Mouse (Mus musculus) Patski (cell line): ENCODE measurements around the gene Sh3bgrl2. TPM values are rescaled to one million over a fixed set of nuclear protein-coding genes. Genes with fewer than 3 reads are reported as not detected.

ENCODE experiments used
- ATAC-seq: fragments of 100-300 bp; one replicate; pipeline ENCODE4 v1.8.0; 2021
- CTCF ChIA-PET: fragments of 350-600 bp; sonication (Branson Sonifier 250); formaldehyde crosslinking; loops from one replicate; lab custom pipeline; 2022; ENCODE audit warnings: inconsistent platforms; lab: Charles Lee
- POLR2A ChIA-PET: fragments of 350-600 bp; sonication (Branson Sonifier 250); formaldehyde crosslinking; loops from one replicate; lab custom pipeline; 2022; ENCODE audit warnings: antibody characterized with exemption, inconsistent platforms; lab: Charles Lee
- DNase-seq: peaks from one replicate; pipeline ENCODE4 v3.0.0-alpha.2; 2011; ENCODE audit warnings: low read depth, low spot score
- H3K27me3 ChIP-seq: fragments of 371-371 bp; one replicate; pipeline ENCODE4 v1.5.1; 2021
- CTCF ChIP-seq: fragments of 100-300 bp; IDR thresholded peaks from one replicate; pipeline ENCODE4 v1.5.1; 2021
- in situ Hi-C: fragments of 300-500 bp; cut with MboI; formaldehyde crosslinking; loops from 3 replicates; pipeline ENCODE4 v1.11.1; 2018; ENCODE audit warnings: low pct_unique_long_range_greater_than_20kb, mixed read lengths
- polyA plus RNA-seq: library from polyadenylated mRNA; unstranded; gene quantifications from one replicate; pipeline ENCODE4 v1.2.3, GENCODE M21; 2021

The Sh3bgrl2 gene
- polyA plus RNA-seq, 1 experiment from 2014 or later, result 5.2 TPM

DNA sequence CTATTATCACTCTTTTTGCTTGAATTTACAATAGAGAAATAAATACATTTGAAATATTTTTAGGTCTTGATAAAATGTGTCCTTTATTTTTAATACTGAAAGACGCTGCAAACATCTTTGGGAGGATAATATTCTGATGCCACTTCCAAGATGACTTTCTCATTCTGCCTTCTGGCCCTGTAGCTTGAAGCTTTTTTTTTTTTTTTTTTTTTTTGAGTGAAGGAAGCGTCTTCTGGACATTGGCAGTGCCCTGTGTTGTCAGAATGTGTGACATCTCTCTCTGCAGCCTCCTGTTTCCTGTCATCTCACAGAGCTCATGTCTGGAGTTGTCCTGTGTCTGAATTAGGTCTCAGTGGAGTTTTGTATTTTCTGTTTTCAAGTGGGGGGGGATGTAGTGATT lies 55.0 kb downstream of the Sh3bgrl2 start:
- DNase-seq (no peak), ATAC-seq (no peak)
- in situ Hi-C loops, result no loop called here
- no peaks in the 10 kb centered on the region for H3K27me3 ChIP-seq
- CTCF ChIA-PET, result interaction anchor here (1.3 kb wide), 2 partner anchors 15 to 22 kb away, joined by 3 read pairs; no protein-coding TSS in a partner anchor
- no peak for TF ChIP-seq CTCF
- POLR2A ChIA-PET, result no interaction called here

DNA sequence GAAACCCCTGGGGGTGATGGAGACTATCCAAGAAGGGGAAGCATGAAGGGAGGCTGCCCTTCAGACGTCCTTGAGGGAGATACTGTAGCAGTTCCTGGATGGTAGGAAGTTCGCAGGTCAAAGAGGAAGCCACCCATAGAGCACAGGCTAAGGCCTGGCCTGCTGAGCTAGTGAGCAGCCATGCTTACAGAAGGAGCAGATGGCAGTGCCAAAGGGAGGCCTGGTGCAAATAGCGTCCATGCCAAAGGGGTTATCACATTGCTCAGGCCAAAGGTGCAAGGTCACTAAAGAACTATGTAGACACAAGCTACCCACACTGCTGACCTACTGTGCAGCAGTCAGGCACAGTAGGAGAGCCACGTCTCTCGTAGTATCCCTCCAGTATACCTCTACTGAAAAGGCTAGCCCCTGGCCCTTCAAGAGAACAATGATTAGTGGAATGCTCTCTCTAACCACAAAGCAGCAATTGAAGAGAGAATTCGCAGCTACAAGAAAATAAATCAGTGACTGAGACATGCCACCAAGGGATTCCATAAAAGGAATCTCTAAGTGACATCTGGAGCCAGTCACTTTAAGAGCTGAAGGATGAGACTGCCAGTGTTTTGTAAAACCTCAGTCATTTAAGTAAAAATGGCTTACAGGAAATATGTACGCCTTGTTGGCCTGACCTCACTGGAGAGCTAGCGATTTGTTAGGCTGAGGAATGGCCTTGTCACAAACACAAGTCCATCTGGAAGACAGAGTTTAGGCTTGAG lies 57.9 kb downstream of the Sh3bgrl2 start:
- ChIA-PET POLR2A (no interaction called here), CTCF (interaction anchor here (0.8 to 1.2 kb wide), 2 partner anchors 21 to 57 kb away, joined by 3 read pairs; no protein-coding TSS in a partner anchor)
- H3K27me3 ChIP-seq, result no peaks in the 10 kb centered on the region
- TF ChIP-seq CTCF, result no peak
- no peak for DNase-seq
- in situ Hi-C loops, result no loop called here
- no peak for ATAC-seq

DNA sequence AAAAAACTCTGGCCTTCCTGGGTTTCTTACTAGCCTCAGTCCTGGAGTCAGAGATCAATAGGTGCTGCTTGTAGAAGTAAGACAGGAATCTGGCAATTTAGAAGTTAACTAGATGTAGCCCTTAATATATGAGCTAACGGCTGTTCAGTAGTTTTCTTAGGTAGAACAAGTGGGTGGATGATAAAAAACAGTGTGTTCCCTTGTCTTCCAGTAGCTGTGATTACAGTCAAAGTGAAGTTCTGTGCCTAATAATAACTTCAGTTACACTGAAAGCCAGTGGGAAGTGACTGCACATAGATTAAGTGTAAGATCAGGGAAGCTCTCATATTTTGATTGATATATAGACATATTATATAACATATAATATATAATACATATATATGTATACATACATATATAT lies 60.0 kb downstream of the Sh3bgrl2 start:
- no peaks in the 10 kb centered on the region for H3K27me3 ChIP-seq
- no peak for DNase-seq
- in situ Hi-C loops, result no loop called here
- TF ChIP-seq CTCF, result no peak
- CTCF ChIA-PET, result interaction anchor here (0.7 kb wide), 1 partner anchor 225 kb away, joined by 3 read pairs; no protein-coding TSS in a partner anchor
- ATAC-seq, result no peak
- POLR2A ChIA-PET, result no interaction called here

DNA sequence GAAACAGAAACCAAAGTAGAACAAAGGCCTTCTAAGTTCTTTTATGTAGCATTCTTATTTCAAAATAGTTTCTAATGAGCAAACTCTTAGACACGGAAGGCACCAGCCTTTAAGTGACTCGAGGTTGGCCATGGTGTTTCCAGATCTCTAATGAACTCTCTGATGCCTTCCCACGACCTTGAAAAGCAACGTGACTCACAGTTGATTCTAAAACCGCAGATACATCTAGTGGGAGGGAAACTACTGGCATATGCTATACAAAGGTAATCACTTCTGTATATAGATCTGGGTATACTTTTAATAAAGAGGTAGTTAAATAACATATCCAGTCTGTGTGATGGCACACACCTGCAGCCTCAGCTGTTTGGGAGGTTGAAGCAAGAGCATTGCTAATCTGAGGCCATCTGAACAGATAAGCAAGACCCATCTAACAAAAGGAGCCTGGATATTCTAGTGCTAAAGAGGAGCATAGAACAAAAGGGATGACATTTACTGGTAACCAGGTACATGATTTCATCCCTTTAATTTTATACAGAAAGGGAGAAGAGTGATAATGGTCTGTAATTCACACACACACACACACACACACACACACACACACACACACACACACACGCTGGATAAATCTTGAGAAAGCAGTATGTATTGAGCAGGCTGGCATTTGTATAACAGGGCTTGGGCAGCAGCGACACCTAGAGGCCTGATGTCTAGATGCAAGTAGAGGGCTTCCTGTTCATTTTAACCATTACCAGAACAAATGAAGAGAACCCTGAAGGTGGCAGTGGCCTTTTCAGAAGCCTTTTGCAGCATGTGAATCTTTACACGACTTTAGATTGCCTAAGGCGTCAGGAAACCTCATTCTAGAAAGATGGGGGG lies 61.5 kb downstream of the Sh3bgrl2 start:
- TF ChIP-seq CTCF, result peak; percentile 77
- ATAC-seq, result no peak
- no peak for DNase-seq
- no peaks in the 10 kb centered on the region for H3K27me3 ChIP-seq
- ChIA-PET POLR2A (interaction anchor here (0.5 to 0.7 kb wide), 2 partner anchors 31 to 341 kb away, joined by 3 read pairs; no protein-coding TSS in a partner anchor), CTCF (interaction anchor here (0.6 to 3.2 kb wide), 3 partner anchors 86 to 238 kb away, joined by 3 to 14 read pairs (median 4); no protein-coding TSS in a partner anchor)
- in situ Hi-C loops, result loop anchor here (5.0 kb wide), 2 partner anchors 122 to 227 kb away; no protein-coding TSS in a partner anchor

DNA sequence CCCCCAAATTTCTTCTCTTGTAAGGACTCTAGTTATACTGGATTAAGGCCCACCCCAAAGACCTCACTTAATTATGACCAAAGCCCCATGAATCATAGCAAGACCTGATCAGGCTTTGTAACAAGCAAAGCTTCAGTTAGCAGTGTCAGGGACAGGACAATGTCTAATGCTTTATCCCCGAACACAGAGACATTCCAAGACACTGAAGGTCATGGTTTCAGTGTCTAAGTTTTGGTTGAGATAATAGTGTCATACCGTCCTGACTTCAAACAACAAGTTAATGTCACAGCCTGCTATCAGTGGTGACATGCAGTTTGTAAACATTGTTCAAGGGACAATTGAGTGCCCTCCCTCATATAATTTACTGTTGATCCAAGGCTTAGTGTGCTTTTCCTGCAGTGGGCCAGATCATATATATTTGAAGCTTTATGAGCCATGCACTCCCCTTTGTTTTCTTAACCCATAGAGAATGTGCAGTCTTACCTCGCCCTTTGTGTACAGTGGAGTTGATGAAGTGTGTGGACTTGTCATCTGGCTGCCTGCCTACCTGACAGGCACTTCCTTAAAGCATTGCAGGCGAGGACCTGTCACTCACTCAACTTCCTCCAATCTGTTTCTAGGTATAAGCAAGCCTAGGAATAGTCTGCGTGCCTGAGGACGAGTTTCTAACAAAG lies 67.9 kb downstream of the Sh3bgrl2 start:
- no peak for DNase-seq
- in situ Hi-C loops, result no loop called here
- ChIA-PET POLR2A (no interaction called here), CTCF (interaction anchor here (1.5 kb wide), 1 partner anchor 25 kb away, joined by 3 read pairs; no protein-coding TSS in a partner anchor)
- peak; percentile 26 for ATAC-seq
- no peaks in the 10 kb centered on the region for H3K27me3 ChIP-seq
- no peak for TF ChIP-seq CTCF

DNA sequence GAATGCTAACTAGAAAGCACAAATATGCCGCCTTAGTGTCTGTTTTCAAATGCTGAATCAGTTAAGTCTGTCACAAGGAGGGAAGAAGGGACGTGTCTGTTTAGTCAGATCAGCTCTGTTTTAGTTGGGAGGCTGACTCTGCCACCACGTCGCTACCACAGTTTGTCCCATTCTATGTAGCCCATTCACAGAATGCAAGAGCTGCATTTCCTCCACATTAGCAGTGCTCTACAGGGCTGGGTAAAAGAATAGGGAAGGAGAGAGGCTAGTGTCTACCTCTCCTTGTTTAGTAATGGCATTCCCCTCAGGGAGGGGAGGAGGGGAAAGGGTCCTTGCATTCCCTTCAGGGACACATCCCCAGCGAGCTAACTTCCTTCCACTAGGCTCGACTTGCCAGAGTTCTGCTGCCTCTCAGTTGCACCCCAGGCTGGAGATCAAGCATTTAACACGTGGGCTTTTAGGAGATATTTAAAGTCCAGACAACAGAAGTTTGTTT lies 68.5 kb downstream of the Sh3bgrl2 start:
- no peak for DNase-seq
- ChIA-PET CTCF (interaction anchor here (1.5 kb wide), 1 partner anchor 25 kb away, joined by 3 read pairs; no protein-coding TSS in a partner anchor), POLR2A (no interaction called here)
- H3K27me3 ChIP-seq, result no peaks in the 10 kb centered on the region
- TF ChIP-seq CTCF, result no peak
- in situ Hi-C loops, result no loop called here
- peak; percentile 51 for ATAC-seq

DNA sequence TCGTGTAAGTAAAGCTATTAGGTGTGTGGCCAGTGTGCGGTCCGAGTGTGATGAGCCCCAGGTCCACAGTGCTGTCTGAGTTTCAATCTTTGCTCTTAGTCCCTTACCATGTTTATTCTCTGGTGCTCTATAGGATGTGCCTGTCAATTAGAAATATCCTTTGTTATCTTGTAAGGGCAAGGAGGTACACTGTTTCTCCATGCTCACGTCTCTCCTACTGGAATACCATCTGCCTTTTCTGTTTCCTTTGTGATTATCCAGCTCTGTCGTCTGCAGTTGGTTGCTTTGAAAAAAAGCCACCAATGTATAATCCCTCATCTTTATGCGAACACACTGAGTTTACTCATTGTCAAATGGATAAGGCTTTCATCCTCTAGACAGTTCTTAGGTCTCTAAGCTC lies 75.3 kb downstream of the Sh3bgrl2 start:
- no peaks in the 10 kb centered on the region for H3K27me3 ChIP-seq
- ATAC-seq (no peak), DNase-seq (no peak)
- POLR2A ChIA-PET, result no interaction called here
- CTCF ChIA-PET, result no interaction called here
- TF ChIP-seq CTCF, result no peak
- in situ Hi-C loops, result no loop called here

DNA sequence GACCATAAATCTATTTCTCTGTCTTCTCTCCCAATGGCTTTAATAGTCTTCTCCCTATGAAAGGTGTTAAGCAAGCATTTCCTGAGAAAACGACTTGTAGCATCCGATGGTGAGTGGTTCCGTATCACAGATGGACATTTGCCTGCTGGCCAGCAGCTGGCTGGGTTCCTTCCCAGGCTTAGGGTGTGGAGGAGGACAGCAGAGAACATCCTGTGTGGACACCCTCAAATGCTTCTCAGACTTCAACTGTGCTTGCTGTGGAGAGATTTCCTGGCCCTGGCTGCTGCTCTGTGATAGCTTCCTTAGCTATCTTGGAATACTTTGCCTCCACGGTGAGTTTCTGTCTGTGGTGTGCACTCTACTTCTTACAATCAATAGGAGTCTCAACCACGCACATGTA lies 76.1 kb downstream of the Sh3bgrl2 start:
- TF ChIP-seq CTCF, result no peak
- ChIA-PET POLR2A (no interaction called here), CTCF (no interaction called here)
- DNase-seq (no peak), ATAC-seq (no peak)
- in situ Hi-C loops, result no loop called here
- no peaks in the 10 kb centered on the region for H3K27me3 ChIP-seq

DNA sequence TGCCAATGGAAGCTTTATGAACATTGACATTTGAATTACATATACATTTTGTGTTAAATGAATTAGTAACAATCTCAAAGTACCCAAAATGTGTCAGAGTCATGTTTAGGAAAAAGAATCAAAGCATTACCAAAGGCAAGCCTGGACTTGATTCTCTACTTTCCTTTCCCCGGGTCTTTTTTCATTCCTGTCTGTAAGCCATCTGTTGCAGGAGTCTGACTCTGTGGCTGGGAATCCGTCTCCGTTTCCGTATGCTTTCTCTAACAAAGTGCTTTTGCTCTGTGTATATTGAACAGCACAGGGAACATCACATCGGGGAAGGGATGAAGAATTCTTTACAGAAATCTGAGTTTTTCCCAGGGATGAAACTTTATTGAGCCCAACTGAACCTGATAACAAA lies 77.0 kb downstream of the Sh3bgrl2 start:
- H3K27me3 ChIP-seq, result no peaks in the 10 kb centered on the region
- in situ Hi-C loops, result no loop called here
- TF ChIP-seq CTCF, result no peak
- POLR2A ChIA-PET, result no interaction called here
- DNase-seq (no peak), ATAC-seq (no peak)
- CTCF ChIA-PET, result no interaction called here
